Mouse (Mus musculus) myocyte (in vitro differentiated cells): ENCODE measurements around the gene Tamm41.

Source experiments
- CEBPB ChIP-seq: IDR thresholded peaks from 2 replicates; pipeline ENCODE4 v1.6.1; 2011; ENCODE audit warnings: mild to moderate bottlenecking, moderate library complexity; ENCODE audit not compliant: poor library complexity, insufficient read depth, severe bottlenecking
- MYOG ChIP-seq, 3 experiments: IDR thresholded peaks; one replicate each; pipeline ENCODE4 v1.6.1; 2011; ENCODE audit warnings: control low read depth in 2 of 3, low read depth in 2 of 3, mild to moderate bottlenecking in 2 of 3; ENCODE audit not compliant: insufficient read length in 2 of 3, control insufficient read depth in 1 of 3, insufficient read depth in 1 of 3
- POLR2A ChIP-seq: IDR thresholded peaks from one replicate; pipeline ENCODE4 v1.6.1; 2011; ENCODE audit warnings: low read depth, mild to moderate bottlenecking, control low read depth, moderate library complexity; ENCODE audit not compliant: insufficient read length
- REST ChIP-seq: IDR thresholded peaks from one replicate; pipeline ENCODE4 v1.6.1; 2011; ENCODE audit warnings: mild to moderate bottlenecking, control low read depth, moderate library complexity; ENCODE audit not compliant: insufficient read depth, insufficient read length
- TCF12 ChIP-seq: IDR thresholded peaks from one replicate; pipeline ENCODE4 v1.6.1; 2011; ENCODE audit warnings: mild to moderate bottlenecking, control low read depth; ENCODE audit not compliant: poor library complexity, insufficient read depth, severe bottlenecking

DNA sequence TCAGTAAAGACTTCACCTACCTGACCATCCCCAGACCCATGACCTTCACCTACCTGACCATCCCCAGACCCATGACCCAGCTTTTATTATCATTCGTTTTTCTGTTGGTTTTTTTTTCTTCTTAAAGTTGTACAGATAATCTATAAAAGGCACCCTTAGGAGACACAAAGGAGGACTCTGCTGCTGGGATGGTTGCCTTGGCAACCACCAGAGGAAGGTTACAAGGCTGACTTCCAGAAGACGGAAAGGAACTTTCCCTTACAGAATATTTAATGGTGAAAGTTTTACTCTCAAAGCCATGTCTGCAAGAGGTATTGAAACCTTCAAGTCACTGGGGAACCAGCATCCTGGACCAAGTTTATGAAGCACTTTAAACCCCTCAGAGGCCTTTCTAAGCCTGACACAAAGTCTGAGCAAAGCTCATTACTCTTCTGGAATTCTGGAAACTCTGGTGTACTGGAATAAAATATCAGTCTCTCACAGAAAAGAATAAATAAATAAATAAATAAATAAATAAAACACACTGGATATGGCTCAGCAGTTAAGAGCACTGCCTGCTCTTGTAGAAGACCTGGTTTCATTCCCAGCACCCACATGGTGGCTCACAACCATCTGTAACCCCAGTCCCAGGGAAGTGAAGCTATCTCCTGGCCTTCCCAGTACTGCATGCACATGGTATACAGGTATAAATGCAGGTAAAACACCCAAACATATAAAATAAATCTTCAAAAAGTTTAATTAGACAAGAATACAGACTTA is 71.1 kb downstream of the Tamm41 start:
- TF ChIP-seq TCF12 (no peak), MYOG (IDR thresholded peaks at IDR 0.05; ENCODE audit: control insufficient read depth in 1 of 3, insufficient read depth in 1 of 3, insufficient read length in 2 of 3, low read depth in 2 of 3) (no peak), POLR2A (no peak), REST (no peak), CEBPB (no peak)
